Mouse (Mus musculus) megakaryocyte, embryonic 14.5 days (primary cell): Measurements from ENCODE around the gene Otud7b.

ENCODE experiments used
- FLI1 ChIP-seq: IDR thresholded peaks from 2 replicates; pipeline ENCODE4 v1.6.1; 2012; ENCODE audit warnings: low read length, inconsistent platforms, mixed read lengths
- GATA1 ChIP-seq: IDR thresholded peaks from 3 replicates; pipeline ENCODE4 v1.6.1; 2012; ENCODE audit warnings: mixed read lengths, low read length, inconsistent platforms, borderline replicate concordance

- no peak for TF ChIP-seq GATA1
- no peak for TF ChIP-seq FLI1
Measured at GRCm38 (mm10) chr3:96078066-96078465, 26.3 kb upstream of the Otud7b start.
